Mouse (Mus musculus): ENCODE data around the gene Muc13.

DNA sequence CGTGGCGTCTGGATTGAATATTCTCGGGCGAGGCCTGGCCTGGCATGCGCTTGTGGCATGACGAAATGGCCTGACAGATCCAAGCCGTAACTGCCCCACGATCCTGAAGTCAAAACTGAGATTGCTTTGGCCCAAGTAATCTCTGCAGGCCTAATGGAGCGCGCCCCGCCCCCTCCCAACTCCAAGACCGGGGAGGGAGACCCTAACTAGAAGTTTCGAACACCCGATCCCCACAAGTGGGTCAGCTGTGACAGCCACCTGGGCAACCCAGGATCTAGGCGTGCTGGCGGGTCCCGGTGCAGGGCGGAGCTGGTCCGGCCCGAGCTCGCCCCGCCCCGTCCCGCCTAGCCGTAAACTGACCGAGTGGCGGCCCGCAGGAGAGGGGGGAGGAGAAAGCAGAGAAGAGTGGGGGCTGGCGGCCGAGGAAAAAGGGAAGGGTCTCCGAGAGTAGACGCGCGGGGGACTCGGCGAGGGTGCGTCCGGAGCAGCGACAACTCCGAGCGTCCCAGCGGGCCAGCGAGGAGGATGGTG is 35.5 kb downstream of the Muc13 start, which contains the start of gene Itgb5:
- no peak for TF ChIP-seq CTCF (IDR thresholded peaks at IDR 0.05; ENCODE audit: control insufficient read depth, insufficient read depth, insufficient read length)
- TF ChIP-seq MAX (IDR thresholded peaks at IDR 0.05) = no peak
- no peak for TF ChIP-seq USF1 (IDR thresholded peaks at IDR 0.05; ENCODE audit: low read depth)
- TF ChIP-seq CEBPB (IDR thresholded peaks at IDR 0.05; ENCODE audit: low read depth) = no peak
- no peak for TF ChIP-seq MYOG (IDR thresholded peaks at IDR 0.05; ENCODE audit: control insufficient read depth, extremely low read depth, insufficient read length)
- no peak for TF ChIP-seq MYOD1 (IDR thresholded peaks at IDR 0.05; ENCODE audit: control insufficient read depth, insufficient read length, low read depth)
